Mouse (Mus musculus): ENCODE results near the gene Brat1.

Gene Brat1

GRCm38 (mm10) chr5:140743706-140744131 lies 38.9 kb downstream of the Brat1 start:
- DNase-seq (ENCODE audit: low spot score in 2 of 2), result no peak

GRCm38 (mm10) chr5:140748425-140748824 lies 43.6 kb downstream of the Brat1 start:
- DNase-seq (ENCODE audit: low spot score in 2 of 2), result no peak

GRCm38 (mm10) chr5:140749062-140749875 lies 44.5 kb downstream of the Brat1 start:
- peak in 1 of 2 experiments; percentile 45 for DNase-seq (ENCODE audit: low spot score in 2 of 2)

- no peak for DNase-seq (ENCODE audit: low spot score in 2 of 2)
Observed at GRCm38 (mm10) chr5:140750925-140751324, 46.1 kb downstream of the Brat1 start.

GRCm38 (mm10) chr5:140752041-140752440 lies 47.2 kb downstream of the Brat1 start:
- no peak for DNase-seq (ENCODE audit: low spot score in 2 of 2)

- DNase-seq (ENCODE audit: low spot score in 2 of 2), result no peak
Observed at GRCm38 (mm10) chr5:140752639-140753038, 47.8 kb downstream of the Brat1 start.

GRCm38 (mm10) chr5:140753223-140753622 lies 48.4 kb downstream of the Brat1 start:
- no peak for DNase-seq (ENCODE audit: low spot score in 2 of 2)

GRCm38 (mm10) chr5:140758864-140759263 lies 54.1 kb downstream of the Brat1 start:
- no peak for DNase-seq (ENCODE audit: low spot score in 2 of 2)

- DNase-seq (ENCODE audit: low spot score in 2 of 2), result no peak
Observed at GRCm38 (mm10) chr5:140762540-140762939, 57.7 kb downstream of the Brat1 start.

GRCm38 (mm10) chr5:140764921-140765613 lies 60.3 kb downstream of the Brat1 start:
- no peak for DNase-seq (ENCODE audit: low spot score in 2 of 2)

GRCm38 (mm10) chr5:140766566-140766965 lies 61.8 kb downstream of the Brat1 start:
- DNase-seq (ENCODE audit: low spot score in 2 of 2), result no peak

GRCm38 (mm10) chr5:140767704-140768141 lies 62.9 kb downstream of the Brat1 start:
- peak; percentile 42 to 60 for DNase-seq (ENCODE audit: low spot score in 2 of 2)

- peak; percentile 45 to 59 for DNase-seq (ENCODE audit: low spot score in 2 of 2)
Observed at GRCm38 (mm10) chr5:140768333-140768732, 63.5 kb downstream of the Brat1 start.
